Mouse (Mus musculus): ENCODE data around the gene Trnp1. TPM values are rescaled to one million over a fixed set of nuclear protein-coding genes. Genes with fewer than 3 reads are reported as not detected.

Trnp1 gene
- total and polyA plus RNA-seq, 2 experiments from 2014 or later = 2.7 to 9.8 TPM

DNA sequence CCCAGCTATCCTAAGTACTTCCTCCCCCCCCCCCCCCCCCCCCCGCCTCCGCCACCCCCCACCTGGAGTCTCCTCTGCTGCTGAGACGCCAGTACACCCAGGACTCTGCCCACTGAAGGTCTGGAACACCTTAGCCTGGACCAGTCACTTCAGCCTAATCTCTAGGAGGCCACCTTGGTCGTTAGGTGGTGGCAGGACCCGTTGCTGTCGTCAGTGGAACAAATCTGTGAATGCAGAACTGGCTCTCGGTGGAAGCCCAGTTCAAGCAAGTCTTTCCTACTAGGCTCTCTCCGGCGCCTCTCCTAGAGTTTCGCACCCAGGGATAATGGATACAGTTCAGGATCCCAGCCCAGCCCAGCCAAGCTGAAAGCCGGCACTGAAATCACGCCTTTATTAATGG, 4.5 kb downstream of the Trnp1 start:
- Histone ChIP-seq H3K9me3 (replicated peaks; ENCODE audit: control insufficient read depth, low read length) (no peaks in the 10 kb centered on the region), H3K36me3 (replicated peaks; ENCODE audit: control insufficient read depth, insufficient read depth, low read length) (no peaks in the 10 kb centered on the region), H3K4me2 (ENCODE audit: low read depth, low read length) (peak overlapping the region; percentile 60), H3K4me1 (ENCODE audit: control insufficient read depth, insufficient read depth) (peaks cover 33% of the 10 kb centered on the region), H3K27ac (ENCODE audit: low read depth) (peak overlapping the region; percentile 67), H3K4me3 (ENCODE audit: low read depth, low read length) (peak overlapping the region; percentile 32), H3K27me3 (ENCODE audit: control insufficient read depth, insufficient read depth, low read length) (peaks cover 36% of the 10 kb centered on the region), H3K9ac (replicated peaks; ENCODE audit: low read depth, low read length) (peak overlapping the region; percentile 2; the same call in 1 of the 2 replicates)
- no peak for TF ChIP-seq EP300 (IDR thresholded peaks at IDR 0.05; ENCODE audit: low read depth)
- TF ChIP-seq CTCF (IDR thresholded peaks at IDR 0.05; ENCODE audit: low read depth) = no peak
- DNase-seq (ENCODE audit: low spot score) (no peak), ATAC-seq (ENCODE audit: insufficient read depth, low read depth) (no peak)
- 19% methylated on average over 9 of the region's 12 CpGs for WGBS

DNA sequence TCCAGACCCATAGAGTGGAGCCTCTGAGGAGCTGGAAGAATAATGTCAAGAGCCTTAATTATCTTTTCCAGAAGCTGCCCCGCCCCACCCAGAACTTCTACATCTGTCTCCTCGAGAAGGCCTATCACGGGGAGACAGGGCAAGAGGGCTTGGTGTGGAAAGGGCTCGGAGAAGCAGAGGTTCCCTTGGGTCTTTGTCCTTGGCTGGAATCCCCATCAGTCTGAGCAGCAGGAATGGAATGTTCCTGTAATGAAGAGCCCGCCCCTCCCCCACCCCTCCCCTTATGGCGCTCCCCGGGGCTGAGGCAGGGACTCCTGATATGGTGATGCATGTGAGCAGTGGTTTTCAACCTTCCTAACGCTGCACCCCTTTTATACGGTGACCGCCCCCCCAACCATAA, 6.5 kb downstream of the Trnp1 start:
- Histone ChIP-seq H3K4me1 (ENCODE audit: control insufficient read depth, insufficient read depth) (peaks cover 24% of the 10 kb centered on the region), H3K27ac (ENCODE audit: low read depth) (peak overlapping the region; percentile 78), H3K36me3 (replicated peaks; ENCODE audit: control insufficient read depth, insufficient read depth, low read length) (0 out of 2 replicates have a peak, but pooled peaks cover 10% of the 10 kb centered on the region), H3K27me3 (ENCODE audit: control insufficient read depth, insufficient read depth, low read length) (peaks cover 15% of the 10 kb centered on the region), H3K4me3 (ENCODE audit: low read depth, low read length) (no peak overlapping the region), H3K9ac (replicated peaks; ENCODE audit: low read depth, low read length) (0 out of 2 replicates have a peak overlapping the region, but pooled peaks have one; percentile 8), H3K9me3 (replicated peaks; ENCODE audit: control insufficient read depth, low read length) (no peaks in the 10 kb centered on the region), H3K4me2 (ENCODE audit: low read depth, low read length) (peak overlapping the region; percentile 35)
- ATAC-seq (ENCODE audit: insufficient read depth, low read depth) (peak; percentile 69), DNase-seq (ENCODE audit: low spot score) (peak; percentile 90)
- TF ChIP-seq EP300 (IDR thresholded peaks at IDR 0.05; ENCODE audit: low read depth) (peak; percentile 58; the same call in 1 of the 2 replicates), CTCF (IDR thresholded peaks at IDR 0.05; ENCODE audit: low read depth) (no peak)
- 14% methylated on average over 10 of the region's 10 CpGs for WGBS

DNA sequence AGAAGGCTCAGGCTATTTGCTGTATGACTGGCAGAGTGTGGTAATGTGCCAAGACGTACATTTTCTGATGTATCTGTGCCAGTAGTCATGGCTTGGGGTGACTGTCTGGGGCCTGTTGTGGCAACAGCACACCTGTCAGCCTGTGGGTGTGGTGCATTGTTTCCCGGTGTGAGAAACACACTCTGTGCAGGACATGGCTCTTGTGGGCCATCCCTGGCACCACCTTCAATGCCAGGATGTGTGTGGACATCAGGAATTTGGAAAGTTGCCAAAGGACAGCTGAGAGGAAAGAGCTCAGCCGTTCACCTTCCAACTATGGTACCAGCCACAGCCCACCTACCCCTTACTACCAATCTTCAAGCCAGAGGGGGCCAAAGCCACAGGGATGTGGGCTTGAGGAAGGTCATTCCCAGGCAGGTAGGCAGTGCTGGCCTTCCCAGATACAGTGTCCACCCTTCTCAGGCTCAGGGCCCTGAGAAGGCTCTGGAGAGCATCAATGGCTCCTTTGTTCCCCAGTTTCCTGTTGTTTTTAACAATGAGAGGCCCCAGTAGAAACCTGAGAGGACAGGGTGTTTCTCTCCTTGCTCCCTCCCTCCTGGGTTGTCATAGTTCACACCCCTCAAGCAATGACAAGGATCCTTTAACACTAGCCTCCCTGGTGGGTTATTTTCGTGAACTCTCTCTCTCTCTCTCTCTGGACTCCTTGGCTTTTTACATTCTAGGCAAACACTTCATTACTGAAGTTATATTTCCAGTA, 8.7 kb downstream of the Trnp1 start:
- Histone ChIP-seq H3K27me3 (ENCODE audit: control insufficient read depth, insufficient read depth, low read length) (no peaks in the 10 kb centered on the region), H3K9me3 (replicated peaks; ENCODE audit: control insufficient read depth, low read length) (no peaks in the 10 kb centered on the region), H3K36me3 (replicated peaks; ENCODE audit: control insufficient read depth, insufficient read depth, low read length) (0 out of 2 replicates have a peak, but pooled peaks cover 10% of the 10 kb centered on the region), H3K27ac (ENCODE audit: low read depth) (peak overlapping the region; percentile 66), H3K4me3 (ENCODE audit: low read depth, low read length) (no peak overlapping the region), H3K9ac (replicated peaks; ENCODE audit: low read depth, low read length) (no peak overlapping the region), H3K4me2 (ENCODE audit: low read depth, low read length) (no peak overlapping the region), H3K4me1 (ENCODE audit: control insufficient read depth, insufficient read depth) (peaks cover 25% of the 10 kb centered on the region)
- WGBS = 36% methylated on average over 4 of the region's 4 CpGs
- TF ChIP-seq CTCF (IDR thresholded peaks at IDR 0.05; ENCODE audit: low read depth) (no peak), EP300 (IDR thresholded peaks at IDR 0.05; ENCODE audit: low read depth) (peak; percentile 29; the same call in 1 of the 2 replicates)
- peak; percentile 22 for ATAC-seq (ENCODE audit: insufficient read depth, low read depth)
- DNase-seq (ENCODE audit: low spot score) = peak; percentile 61

DNA sequence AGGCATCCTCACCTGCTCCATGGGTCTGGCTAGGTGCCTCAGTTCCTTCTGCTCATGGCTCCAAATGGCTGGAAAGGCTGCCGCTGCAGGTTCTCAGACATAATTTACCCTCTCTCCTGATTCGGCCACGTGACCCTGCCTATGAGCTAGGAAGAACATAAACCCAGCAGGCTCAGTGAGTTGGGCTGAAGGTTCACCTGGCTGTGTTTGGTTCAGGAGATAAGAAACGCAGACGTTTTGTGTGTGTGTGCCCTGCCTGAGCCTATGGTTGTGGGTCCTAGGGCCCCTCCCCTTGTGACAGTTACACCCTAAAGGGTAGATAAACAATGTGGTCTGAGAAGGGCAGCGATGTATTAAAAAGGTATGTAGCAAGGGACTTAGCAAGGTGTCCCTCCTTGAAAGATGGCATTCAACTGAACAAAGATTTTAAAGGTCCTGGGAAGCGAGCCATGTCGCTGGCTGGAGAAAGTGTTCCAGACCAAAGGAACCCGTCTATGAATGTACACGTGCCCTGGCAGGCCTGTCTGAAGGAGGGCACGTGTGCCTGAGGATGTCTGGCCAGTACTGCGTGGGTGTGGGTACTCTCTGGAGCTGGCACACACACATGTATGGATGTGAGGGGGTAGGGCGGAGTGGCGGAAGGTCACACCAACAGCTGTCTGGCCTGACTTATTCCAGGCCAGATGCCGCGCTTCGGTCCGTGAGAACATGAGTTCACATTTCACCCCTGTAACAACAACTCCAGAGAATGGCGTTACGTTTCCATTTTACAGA, 9.5 kb downstream of the Trnp1 start:
- Histone ChIP-seq H3K9me3 (replicated peaks; ENCODE audit: control insufficient read depth, low read length) (no peaks in the 10 kb centered on the region), H3K36me3 (replicated peaks; ENCODE audit: control insufficient read depth, insufficient read depth, low read length) (0 out of 2 replicates have a peak, but pooled peaks cover 10% of the 10 kb centered on the region), H3K4me2 (ENCODE audit: low read depth, low read length) (no peak overlapping the region), H3K4me3 (ENCODE audit: low read depth, low read length) (no peak overlapping the region), H3K27me3 (ENCODE audit: control insufficient read depth, insufficient read depth, low read length) (no peaks in the 10 kb centered on the region; the same call in 1 of the 2 replicates), H3K4me1 (ENCODE audit: control insufficient read depth, insufficient read depth) (peaks cover 33% of the 10 kb centered on the region), H3K27ac (ENCODE audit: low read depth) (no peak overlapping the region; the same call in 1 of the 2 replicates), H3K9ac (replicated peaks; ENCODE audit: low read depth, low read length) (no peak overlapping the region)
- no peak for ATAC-seq (ENCODE audit: insufficient read depth, low read depth)
- 82% methylated on average over 20 of the region's 20 CpGs for WGBS
- no peak for TF ChIP-seq EP300 (IDR thresholded peaks at IDR 0.05; ENCODE audit: low read depth)
- no peak for TF ChIP-seq CTCF (IDR thresholded peaks at IDR 0.05; ENCODE audit: low read depth)
- DNase-seq (ENCODE audit: low spot score) = no peak

DNA sequence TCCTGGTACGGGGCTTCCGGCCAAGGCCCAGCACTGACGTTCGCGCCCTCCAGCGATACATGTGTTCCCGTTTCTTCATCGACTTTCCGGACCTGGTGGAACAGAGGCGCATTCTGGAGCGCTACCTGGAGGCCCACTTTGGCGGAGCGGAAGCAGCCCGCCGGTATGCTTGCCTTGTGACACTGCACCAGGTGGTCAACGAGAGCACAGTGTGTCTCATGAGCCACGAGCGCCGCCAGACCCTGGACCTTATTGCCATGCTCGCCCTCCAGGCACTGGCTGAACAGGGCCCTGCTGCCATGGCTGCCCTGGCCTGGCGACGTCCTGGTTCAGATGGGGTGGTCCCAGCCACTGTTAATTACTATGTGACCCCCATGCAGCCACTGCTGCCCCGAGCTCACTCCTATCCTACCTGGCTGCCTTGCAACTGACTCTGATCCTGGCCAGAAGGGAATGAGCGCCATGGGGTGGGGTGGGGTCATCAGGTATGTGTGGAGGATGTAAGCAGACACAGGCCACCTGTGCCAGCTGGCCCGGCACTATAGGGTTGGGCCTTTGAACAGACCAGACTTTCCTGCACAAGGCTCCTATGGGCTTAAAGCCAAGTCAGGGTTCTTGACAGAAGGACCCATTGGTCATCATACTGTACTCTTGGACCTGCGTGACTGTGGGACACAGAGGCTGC, 11.5 kb downstream of the Trnp1 start:
- WGBS = 90% methylated on average over 26 of the region's 26 CpGs
- DNase-seq (ENCODE audit: low spot score) = no peak
- Histone ChIP-seq H3K36me3 (replicated peaks; ENCODE audit: control insufficient read depth, insufficient read depth, low read length) (0 out of 2 replicates have a peak, but pooled peaks cover 10% of the 10 kb centered on the region), H3K4me3 (ENCODE audit: low read depth, low read length) (no peak overlapping the region), H3K4me2 (ENCODE audit: low read depth, low read length) (no peak overlapping the region), H3K4me1 (ENCODE audit: control insufficient read depth, insufficient read depth) (peaks cover 34% of the 10 kb centered on the region), H3K9ac (replicated peaks; ENCODE audit: low read depth, low read length) (no peak overlapping the region), H3K9me3 (replicated peaks; ENCODE audit: control insufficient read depth, low read length) (no peaks in the 10 kb centered on the region), H3K27ac (ENCODE audit: low read depth) (no peak overlapping the region), H3K27me3 (ENCODE audit: control insufficient read depth, insufficient read depth, low read length) (peaks cover 10% of the 10 kb centered on the region)
- TF ChIP-seq EP300 (IDR thresholded peaks at IDR 0.05; ENCODE audit: low read depth) (no peak), CTCF (IDR thresholded peaks at IDR 0.05; ENCODE audit: low read depth) (no peak)
- ATAC-seq (ENCODE audit: insufficient read depth, low read depth) = no peak
